Mouse (Mus musculus) E14TG2a.4 (cell line): ENCODE measurements around the gene Arl4c.

ENCODE experiments used
- CTCF ChIP-seq: conservative IDR thresholded peaks from 2 replicates; pipeline ENCODE4 v1.5.1; 2014; ENCODE audit warnings: low read length
- NANOG ChIP-seq: IDR thresholded peaks from 2 replicates; pipeline ENCODE4 v1.6.1; 2014; ENCODE audit warnings: borderline replicate concordance, low read length, mixed read lengths
- POU5F1 ChIP-seq: IDR thresholded peaks from 2 replicates; pipeline ENCODE4 v1.6.1; 2014; ENCODE audit warnings: low read length, borderline replicate concordance

- TF ChIP-seq CTCF, result no peak
- no peak for TF ChIP-seq NANOG
- TF ChIP-seq POU5F1, result no peak
Observed at GRCm38 (mm10) chr1:88658290-88658857, 43.6 kb downstream of the Arl4c start.
